Mouse (Mus musculus): ENCODE results near the gene Six3. TPM values are rescaled to one million over a fixed set of nuclear protein-coding genes. Genes with fewer than 3 reads are reported as not detected.

The Six3 gene
- not detected in 2 replicates for polyA plus RNA-seq (2012; rRNA removed)

GRCm38 (mm10) chr17:85613266-85613860 lies at the start of gene Six3:
Gene Six3 (plus strand): TSS chr17:85613608.
- DNase-seq (ENCODE audit: low spot score): no peak

- peak; percentile 0 for DNase-seq (ENCODE audit: low spot score)
Measured at GRCm38 (mm10) chr17:85564107-85564506, 49.3 kb upstream of the Six3 start.

- DNase-seq (ENCODE audit: low spot score): no peak
Measured at GRCm38 (mm10) chr17:85574023-85574422, 39.4 kb upstream of the Six3 start.

GRCm38 (mm10) chr17:85578290-85578689 lies 35.1 kb upstream of the Six3 start:
- no peak for DNase-seq (ENCODE audit: low spot score)

GRCm38 (mm10) chr17:85579350-85579749 lies 34.1 kb upstream of the Six3 start:
- no peak for DNase-seq (ENCODE audit: low spot score)

- DNase-seq (ENCODE audit: low spot score): no peak
Measured at GRCm38 (mm10) chr17:85580221-85580620, 33.2 kb upstream of the Six3 start.

- no peak for DNase-seq (ENCODE audit: low spot score)
Measured at GRCm38 (mm10) chr17:85584170-85584569, 29.2 kb upstream of the Six3 start.

GRCm38 (mm10) chr17:85584573-85584972 lies 28.8 kb upstream of the Six3 start:
- no peak for DNase-seq (ENCODE audit: low spot score)

- no peak for DNase-seq (ENCODE audit: low spot score)
Measured at GRCm38 (mm10) chr17:85585779-85586178, 27.6 kb upstream of the Six3 start.

GRCm38 (mm10) chr17:85591976-85592375 lies 21.4 kb upstream of the Six3 start:
- no peak for DNase-seq (ENCODE audit: low spot score)

- DNase-seq (ENCODE audit: low spot score): no peak
Measured at GRCm38 (mm10) chr17:85595853-85596252, 17.6 kb upstream of the Six3 start.

GRCm38 (mm10) chr17:85596341-85596890 lies 17.0 kb upstream of the Six3 start:
- DNase-seq (ENCODE audit: low spot score): no peak

- DNase-seq (ENCODE audit: low spot score): no peak
Measured at GRCm38 (mm10) chr17:85599520-85599919, 13.9 kb upstream of the Six3 start.

- no peak for DNase-seq (ENCODE audit: low spot score)
Measured at GRCm38 (mm10) chr17:85606463-85606862, 6.9 kb upstream of the Six3 start.

- DNase-seq (ENCODE audit: low spot score): no peak
Measured at GRCm38 (mm10) chr17:85607556-85608365, 5.6 kb upstream of the Six3 start.

- DNase-seq (ENCODE audit: low spot score): no peak
Measured at GRCm38 (mm10) chr17:85608366-85609093, 4.9 kb upstream of the Six3 start.

- no peak for DNase-seq (ENCODE audit: low spot score)
Measured at GRCm38 (mm10) chr17:85609094-85609425, 4.3 kb upstream of the Six3 start.

GRCm38 (mm10) chr17:85609621-85610392 lies 3.6 kb upstream of the Six3 start:
- no peak for DNase-seq (ENCODE audit: low spot score)

GRCm38 (mm10) chr17:85610393-85611115 lies 2.9 kb upstream of the Six3 start:
- no peak for DNase-seq (ENCODE audit: low spot score)

GRCm38 (mm10) chr17:85611521-85612515 lies 1.6 kb upstream of the Six3 start:
- no peak for DNase-seq (ENCODE audit: low spot score)

Data from urinary bladder, adult 2 months (tissue).